Mouse (Mus musculus): Measurements from ENCODE around the gene Rfx7.
"Not testable (repeated sequence)": the region's sequence is repeated elsewhere in the genome, so short reads cannot be mapped to it uniquely, and the experiment has no call there.

Gene Rfx7

DNA sequence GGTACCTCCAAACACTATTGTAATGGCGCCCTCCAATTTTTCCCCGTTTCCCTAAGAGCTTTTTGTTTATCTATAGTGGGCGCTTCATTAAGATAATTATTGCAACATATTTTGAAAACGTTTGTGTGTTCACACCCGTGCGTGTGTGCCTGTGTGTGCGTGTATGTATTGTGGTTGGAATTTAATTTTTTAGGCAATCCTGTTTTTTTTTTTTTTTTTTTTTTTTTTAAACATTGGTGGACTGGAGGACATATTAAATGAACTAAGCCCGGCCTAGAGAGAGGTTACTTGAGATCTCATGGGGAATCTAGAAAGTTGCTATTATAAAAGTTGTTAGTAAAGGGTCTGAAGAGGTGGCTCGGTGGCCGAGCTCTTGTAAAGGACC is 131.5 kb downstream of the Rfx7 start:
- DNase-seq (ENCODE audit: low read depth, low spot score), result no peak

DNA sequence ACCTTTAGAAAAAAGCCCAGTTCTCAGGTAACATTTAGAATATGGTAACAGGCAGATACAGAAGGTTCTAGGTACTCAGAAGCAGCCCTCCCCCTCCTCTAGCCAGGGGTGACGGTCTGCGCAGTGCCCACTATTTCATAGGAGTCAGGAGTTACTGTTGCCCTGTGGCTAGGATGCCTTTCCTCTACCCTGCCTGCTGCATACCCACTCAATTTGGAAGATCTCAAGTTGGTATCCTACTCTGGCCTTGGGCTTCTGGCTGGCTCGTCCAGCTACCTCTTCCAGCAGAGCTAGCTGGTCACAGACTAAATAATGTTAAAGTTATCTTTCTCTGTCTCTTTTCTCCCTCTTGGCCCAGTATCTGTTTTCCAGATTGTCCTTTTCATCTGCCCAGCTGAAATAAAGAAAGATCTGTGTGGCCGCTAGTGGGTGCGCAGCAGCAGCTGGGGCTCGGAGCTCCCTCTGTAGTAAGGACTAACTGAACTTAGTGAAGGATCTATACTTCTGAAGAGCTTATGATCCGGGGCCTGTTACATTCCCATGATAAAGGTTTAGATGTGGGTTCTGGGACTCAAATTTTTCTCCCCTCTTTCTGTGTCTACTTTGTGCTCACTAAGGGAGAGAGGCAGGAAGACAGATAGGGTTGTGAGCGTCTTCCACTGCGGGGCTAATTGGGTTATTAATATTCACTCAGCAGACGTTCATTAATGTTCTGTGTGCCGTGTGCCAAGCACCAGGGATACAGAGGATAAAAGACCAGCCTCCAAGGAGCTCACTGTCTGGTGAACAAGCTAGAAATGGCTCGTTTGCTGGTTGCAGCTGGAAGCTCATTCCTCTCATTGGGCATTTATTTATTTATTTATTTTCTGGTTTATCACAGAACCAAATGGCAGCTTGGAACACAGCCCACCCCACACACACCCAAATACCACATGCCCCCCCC is 132.6 kb downstream of the Rfx7 start:
- peak; percentile 61 for DNase-seq (ENCODE audit: low read depth, low spot score)

DNA sequence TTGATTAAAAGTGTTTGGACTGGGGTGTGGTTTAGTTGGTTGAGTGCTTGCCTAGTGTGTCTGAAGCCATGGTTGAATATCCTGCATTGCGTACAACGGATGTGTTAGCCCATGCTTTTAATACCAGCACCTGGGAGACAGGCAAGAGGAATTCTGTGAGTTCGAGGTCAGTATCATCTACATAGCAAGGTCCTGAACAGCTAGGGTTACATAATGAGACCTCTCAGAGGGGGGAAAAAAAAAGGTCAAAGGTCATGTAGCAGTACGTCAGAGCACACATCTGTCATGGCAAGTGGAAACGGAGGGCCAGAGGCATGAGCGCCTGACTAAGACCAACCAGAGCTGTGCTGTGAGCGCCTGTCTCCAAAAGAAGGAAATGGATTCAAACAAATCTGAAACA is 133.5 kb downstream of the Rfx7 start:
- DNase-seq (ENCODE audit: low read depth, low spot score), result peak; percentile 38

DNA sequence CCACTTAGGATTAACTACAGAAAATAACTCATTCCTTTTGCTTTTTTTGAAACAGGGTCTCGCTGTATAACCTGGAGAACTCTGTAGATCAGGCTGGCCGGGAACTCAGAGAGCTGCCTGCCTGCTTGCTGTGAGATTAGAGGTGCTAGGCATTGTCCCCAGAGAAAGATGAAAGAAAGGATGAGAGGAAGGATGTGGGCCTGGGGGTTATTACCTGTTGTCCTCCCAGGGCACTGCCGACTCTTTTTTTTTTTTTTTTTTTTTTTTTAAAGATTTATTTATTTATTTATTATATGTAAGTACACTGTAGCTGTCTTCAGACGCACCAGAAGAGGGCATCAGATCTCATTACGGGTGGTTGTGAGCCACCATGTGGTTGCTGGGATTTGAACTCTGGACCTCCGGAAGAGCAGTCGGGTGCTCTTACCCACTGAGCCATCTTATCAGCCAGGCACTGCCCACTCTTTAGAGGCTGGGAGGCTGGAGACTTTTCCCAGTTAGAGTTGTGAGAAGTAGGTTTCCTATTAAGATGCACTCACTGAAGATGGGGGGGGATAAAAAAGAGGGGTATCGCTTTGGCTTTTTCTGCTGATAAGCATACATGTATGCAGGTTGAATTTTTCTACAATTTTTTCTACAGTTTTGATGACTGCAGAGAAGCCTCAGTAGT is 134.4 kb downstream of the Rfx7 start:
- not testable (repeated sequence) for DNase-seq (ENCODE audit: low read depth, low spot score)

DNA sequence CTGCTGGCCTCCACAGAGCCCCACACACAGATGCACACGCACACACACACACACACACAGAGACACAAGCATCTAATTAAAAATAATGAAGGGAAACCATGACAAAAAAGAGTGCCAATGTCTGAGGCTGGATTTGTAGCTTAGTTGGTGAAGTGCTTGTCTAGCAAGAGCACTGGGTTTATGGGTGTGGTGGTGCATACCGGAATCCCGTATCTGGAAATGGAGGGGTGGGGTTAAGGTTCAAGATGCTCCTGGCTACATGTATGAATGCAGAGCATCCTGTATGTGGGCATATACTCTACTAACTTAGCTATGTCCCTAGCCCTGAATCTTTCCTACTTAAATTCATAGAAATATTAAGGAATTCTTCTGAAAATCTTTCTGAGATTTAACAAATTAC is 135.1 kb downstream of the Rfx7 start:
- no peak for DNase-seq (ENCODE audit: low read depth, low spot score)

DNA sequence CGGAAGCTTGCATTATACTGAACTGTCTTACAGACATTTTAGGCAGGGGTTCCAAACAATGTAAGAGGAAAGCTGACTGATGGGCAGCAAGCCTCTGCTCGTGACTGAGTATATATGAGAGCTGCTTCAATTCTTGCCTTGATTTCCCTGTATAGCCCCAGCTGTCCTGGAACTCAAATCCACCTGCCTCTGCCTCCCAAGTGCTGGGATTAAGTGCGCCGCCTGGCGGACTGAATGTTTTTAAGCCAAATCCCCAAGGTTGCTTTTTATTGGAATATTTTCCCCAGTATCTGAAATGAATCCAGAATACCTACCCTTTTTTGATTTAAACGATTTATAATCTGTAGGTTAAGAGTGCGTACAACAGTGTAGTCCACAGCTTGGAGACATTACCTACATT is 137.3 kb downstream of the Rfx7 start:
- no peak for DNase-seq (ENCODE audit: low read depth, low spot score)

DNA sequence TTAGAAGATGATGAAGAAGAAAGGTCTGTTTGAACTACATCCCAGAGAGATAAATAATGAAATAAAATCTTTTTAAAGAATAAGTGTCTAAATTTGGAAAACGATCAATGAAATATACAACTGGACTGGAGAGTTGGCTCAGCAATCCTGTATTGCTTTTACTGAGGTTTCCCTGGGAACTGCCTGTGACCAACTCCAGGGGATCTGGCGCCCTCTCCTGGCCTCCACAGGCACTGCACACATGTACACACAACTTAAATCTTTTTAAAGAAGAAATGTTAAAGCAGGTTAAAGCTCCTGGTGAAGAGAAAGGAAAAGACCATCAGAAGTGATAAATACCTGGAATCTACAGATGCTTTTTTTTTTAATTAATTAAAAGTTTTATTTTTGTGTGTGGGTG is 140.3 kb downstream of the Rfx7 start:
- DNase-seq (ENCODE audit: low read depth, low spot score), result peak; percentile 87

Measured in 3T3-L1 (cell line).